Mouse (Mus musculus) gastrocnemius, adult 18-20 months (tissue): ENCODE results near the gene Gnpat. TPM values are rescaled to one million over a fixed set of nuclear protein-coding genes. Genes with fewer than 3 reads are reported as not detected.

Experiments
- DNase-seq: peaks from one replicate; pipeline ENCODE4 v3.0.0; 2021; ENCODE audit warnings: low spot score
- total RNA-seq, 2 experiments: library from RNA; stranded (reverse); gene quantifications; 2 replicates each; pipeline ENCODE4 v1.2.3; 2021

Gene Gnpat
- total RNA-seq, 2 experiments from 2014 or later: 138 to 151 TPM

GRCm38 (mm10) chr8:124898251-124898905 lies 35.5 kb downstream of the Gnpat start:
- no peak for DNase-seq

- no peak for DNase-seq
Observed at GRCm38 (mm10) chr8:124903198-124903597, 40.4 kb downstream of the Gnpat start.

GRCm38 (mm10) chr8:124905482-124905881 lies 42.6 kb downstream of the Gnpat start:
- DNase-seq: no peak

GRCm38 (mm10) chr8:124909936-124910335 lies 47.1 kb downstream of the Gnpat start:
- DNase-seq: peak; percentile 39

GRCm38 (mm10) chr8:124910349-124910748 lies 47.5 kb downstream of the Gnpat start:
- peak; percentile 45 for DNase-seq

- no peak for DNase-seq
Observed at GRCm38 (mm10) chr8:124911938-124912872, 49.4 kb downstream of the Gnpat start.

GRCm38 (mm10) chr8:124914061-124914460 lies 51.2 kb downstream of the Gnpat start:
- DNase-seq: no peak

GRCm38 (mm10) chr8:124917741-124918484 lies 55.1 kb downstream of the Gnpat start:
- no peak for DNase-seq

GRCm38 (mm10) chr8:124921369-124922279 lies 58.8 kb downstream of the Gnpat start:
- peak; percentile 35 for DNase-seq

GRCm38 (mm10) chr8:124922490-124923089 lies 59.8 kb downstream of the Gnpat start:
- DNase-seq: peak; percentile 21

GRCm38 (mm10) chr8:124923971-124924652 lies 61.3 kb downstream of the Gnpat start:
- peak; percentile 80 for DNase-seq

- DNase-seq: no peak
Observed at GRCm38 (mm10) chr8:124925544-124926266, 62.9 kb downstream of the Gnpat start.

GRCm38 (mm10) chr8:124926351-124926771 lies 63.5 kb downstream of the Gnpat start:
- peak; percentile 35 for DNase-seq

- DNase-seq: peak; percentile 65
Observed at GRCm38 (mm10) chr8:124929006-124929405, 66.2 kb downstream of the Gnpat start.

GRCm38 (mm10) chr8:124930086-124930485 lies 67.3 kb downstream of the Gnpat start:
- no peak for DNase-seq

- DNase-seq: no peak
Observed at GRCm38 (mm10) chr8:124930649-124931048, 67.8 kb downstream of the Gnpat start.

- DNase-seq: no peak
Observed at GRCm38 (mm10) chr8:124932435-124932834, 69.6 kb downstream of the Gnpat start.

- DNase-seq: no peak
Observed at GRCm38 (mm10) chr8:124935116-124935515, 72.3 kb downstream of the Gnpat start.

- no peak for DNase-seq
Observed at GRCm38 (mm10) chr8:124936699-124937098, 73.9 kb downstream of the Gnpat start.
